Mouse (Mus musculus) lung, postnatal 4 days (tissue): ENCODE results near the gene Sepsecs.

Source experiments
- DNase-seq, 2 experiments: peaks; one replicate each; pipeline ENCODE4 v3.0.0; 2021

The Sepsecs gene

DNA sequence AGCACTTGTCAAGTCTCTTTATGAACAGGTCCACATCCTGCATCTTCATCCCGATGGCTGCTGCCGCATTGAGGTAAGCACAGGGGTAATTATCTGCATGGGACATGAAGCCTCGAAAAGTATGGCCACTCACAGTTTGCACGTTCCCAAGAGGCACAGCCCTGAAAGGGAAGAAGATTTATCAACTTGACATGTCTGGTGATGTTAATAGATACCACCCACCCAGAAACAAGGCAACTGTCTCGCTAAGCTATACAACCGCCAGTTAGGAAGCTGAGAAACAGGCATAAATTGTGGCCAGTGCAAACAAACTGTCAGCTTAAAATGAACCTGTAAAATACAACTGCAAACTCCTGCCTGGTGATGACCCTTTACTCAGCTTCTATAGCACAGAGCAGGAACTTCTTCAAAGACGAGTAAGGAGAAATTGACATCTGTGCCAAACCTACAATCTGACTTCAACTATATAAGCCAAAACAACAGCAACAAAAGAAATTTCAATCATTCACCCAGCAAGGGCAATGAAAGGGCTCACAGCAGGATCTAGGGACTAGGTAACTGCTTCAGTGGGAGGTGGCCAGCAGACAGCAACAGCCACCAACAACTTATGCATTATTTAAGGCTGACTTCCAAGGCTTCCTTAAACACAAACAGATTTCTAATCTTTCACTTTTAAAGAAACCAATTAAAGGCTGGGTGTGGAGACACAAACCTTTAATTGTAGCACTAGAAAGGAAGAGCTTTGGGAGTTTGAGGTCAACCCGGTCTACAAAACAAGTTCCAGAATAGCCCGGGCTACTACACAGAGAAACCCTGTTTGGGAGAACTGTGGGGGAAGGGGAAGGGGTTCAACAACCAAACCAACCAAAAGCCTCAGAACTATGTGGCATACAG, 25.3 kb downstream of the Sepsecs start:
- no peak for DNase-seq

DNA sequence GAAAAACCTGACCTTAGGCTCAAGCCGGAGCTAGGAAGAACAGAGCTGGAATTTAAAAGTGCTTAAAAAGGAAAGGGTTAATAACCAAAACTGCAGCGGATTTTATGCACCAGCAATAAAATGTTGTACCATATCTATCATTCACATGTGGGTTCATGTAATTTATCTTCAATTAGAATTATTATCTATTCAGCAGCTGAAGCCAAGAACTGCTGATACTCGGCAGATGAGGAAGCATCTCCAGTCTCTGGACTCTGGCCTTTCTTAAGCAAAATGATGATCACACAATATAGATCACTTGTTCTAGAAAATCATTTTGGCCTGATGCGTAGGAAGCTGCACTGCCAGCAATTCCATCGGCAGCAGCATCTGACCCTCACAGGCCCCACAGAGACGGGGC, 27.8 kb downstream of the Sepsecs start:
- DNase-seq: no peak

DNA sequence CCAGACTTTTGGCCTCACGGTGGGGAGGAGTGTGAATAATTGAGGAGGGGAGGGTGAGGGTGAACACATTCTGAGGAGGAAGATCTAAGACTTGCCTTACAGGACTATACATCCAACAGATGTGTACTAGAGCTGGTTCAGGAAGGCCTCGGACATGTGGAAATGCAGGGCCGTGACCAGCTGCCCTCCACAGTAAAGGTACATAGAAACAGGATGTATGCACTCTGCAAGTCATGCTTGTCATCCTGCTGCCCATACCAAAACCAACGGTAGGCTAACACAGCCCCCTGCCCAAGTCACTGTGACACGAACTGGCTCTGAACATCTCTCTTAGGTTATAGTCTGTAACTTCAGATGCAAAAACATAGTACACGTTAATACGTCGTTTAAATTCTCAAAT, 30.6 kb downstream of the Sepsecs start:
- DNase-seq: no peak

GRCm38 (mm10) chr5:52638006-52638405, 31.5 kb downstream of the Sepsecs start:
- DNase-seq: no peak

DNA sequence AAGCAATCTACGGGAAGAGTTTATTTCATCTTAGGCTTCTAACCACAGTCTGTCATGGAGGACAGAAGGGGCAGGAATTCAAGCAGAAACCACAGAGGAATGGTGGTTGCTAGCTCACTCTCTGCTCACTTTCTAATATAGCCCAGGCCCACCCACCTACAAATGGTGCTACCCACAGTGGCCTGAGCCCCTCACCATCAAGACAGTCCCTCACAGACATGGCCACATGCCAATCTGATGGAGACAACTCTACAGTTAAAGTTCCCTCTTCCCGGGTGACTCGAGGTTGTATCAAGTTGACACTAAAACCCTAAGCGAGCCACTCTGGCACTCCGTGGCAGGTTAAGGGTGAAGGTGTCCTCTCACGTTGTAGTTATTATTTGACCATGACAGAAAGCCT, 32.6 kb downstream of the Sepsecs start:
- DNase-seq: no peak

DNA sequence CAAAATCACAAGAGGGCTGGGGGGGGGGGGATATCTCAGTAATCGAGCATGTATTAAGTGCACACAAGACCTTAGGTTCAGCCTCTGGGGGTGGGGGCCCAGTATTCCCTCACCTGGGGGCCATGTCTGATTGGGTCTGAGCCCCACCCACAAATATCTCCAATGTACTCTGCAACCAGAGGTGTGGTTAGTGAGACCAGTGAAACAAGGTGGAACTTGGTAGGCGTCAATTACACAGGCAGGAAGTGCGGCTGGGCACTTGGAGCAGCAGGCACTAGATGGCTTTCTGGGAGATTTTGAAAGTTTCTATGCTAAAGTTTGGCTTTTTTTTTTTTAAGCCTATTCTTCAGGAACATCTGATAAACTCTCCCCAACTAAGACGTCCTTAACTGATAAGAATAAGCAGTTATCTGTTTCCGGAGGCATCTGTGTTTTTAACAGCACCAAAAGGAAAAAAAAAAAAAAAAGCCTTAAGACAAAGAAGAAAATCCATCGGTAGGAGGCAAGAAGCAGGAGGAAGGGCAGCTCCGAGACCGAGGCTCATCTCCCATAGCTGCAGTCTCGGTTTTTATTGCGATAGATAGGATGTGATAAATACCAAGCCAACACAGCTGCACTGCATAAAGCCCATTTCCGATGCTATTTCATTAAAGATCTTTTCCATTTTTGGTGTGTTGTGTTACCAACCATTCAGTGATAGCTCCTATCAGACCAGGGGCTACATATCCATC, 33.3 kb downstream of the Sepsecs start:
- DNase-seq: no peak

DNA sequence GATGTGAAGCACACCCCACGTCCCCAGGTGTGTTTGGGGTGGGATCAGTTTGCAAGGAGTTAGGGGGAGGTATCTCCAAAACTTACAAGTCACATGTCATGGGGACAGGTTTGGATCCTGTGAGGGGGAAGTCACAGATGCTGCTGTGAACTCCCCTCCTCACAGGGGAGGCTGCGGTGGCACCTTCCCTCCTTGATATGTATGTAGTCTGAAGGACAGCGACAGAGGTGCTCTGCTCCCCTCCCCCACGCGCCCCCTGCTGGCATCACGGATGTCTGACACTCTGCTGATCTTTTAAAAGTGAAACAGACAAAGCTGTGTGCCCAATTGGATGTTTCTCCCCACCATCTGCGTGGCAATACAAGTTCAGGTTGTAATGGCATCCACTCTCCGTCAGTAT, 35.5 kb downstream of the Sepsecs start:
- DNase-seq: peak; percentile 55 to 66

GRCm38 (mm10) chr5:52630541-52630940, 39.0 kb downstream of the Sepsecs start:
- no peak for DNase-seq

GRCm38 (mm10) chr5:52629214-52629613, 40.3 kb downstream of the Sepsecs start:
- DNase-seq: no peak

- peak in 1 of 2 experiments; percentile 35 for DNase-seq
Observed at GRCm38 (mm10) chr5:52628783-52629182, 40.7 kb downstream of the Sepsecs start.

DNA sequence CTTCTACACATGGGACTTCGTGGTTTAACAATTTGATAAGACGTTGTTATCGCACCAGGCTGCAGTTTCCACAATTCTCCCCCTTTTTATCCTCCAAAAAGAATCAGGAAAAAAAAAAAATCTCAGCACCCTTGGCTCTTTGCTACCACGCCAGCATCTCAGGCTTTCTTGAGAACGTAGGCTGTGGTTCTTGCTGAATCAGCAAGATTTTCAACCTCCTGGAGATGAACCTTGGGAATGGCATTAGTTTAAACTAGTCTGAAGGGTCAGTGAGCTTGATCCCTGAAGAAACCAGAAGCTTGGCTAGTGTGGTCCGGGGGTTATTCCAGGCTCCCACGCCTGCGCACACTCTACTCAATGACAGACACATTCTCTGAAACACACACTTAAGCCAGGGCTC, 41.8 kb downstream of the Sepsecs start:
- no peak for DNase-seq

GRCm38 (mm10) chr5:52626092-52626491, 43.4 kb downstream of the Sepsecs start:
- no peak for DNase-seq

DNA sequence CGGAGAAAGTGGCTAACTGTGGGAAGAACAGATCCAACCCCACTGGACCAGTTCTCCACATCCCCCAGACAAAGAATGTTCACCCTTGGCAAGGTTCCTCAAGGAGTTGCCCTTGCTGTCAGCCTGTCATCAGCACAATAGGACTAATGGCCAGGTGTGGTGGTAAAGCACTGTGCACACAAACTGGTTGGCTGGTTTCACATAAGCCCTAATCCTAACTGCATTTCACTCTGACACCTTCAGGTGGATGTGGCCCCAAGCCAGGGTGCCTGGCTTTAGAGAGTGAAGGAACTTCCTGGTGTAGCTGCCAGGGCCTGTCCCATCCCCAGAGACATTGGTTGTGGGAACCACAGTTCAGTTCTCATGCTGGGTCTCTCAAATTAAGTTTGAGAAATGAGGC, 44.6 kb downstream of the Sepsecs start:
- no peak for DNase-seq

- no peak for DNase-seq
Observed at GRCm38 (mm10) chr5:52623099-52623498, 46.4 kb downstream of the Sepsecs start.

GRCm38 (mm10) chr5:52618348-52619270, 50.9 kb downstream of the Sepsecs start:
- peak; percentile 14 to 55 for DNase-seq

- no peak for DNase-seq
Observed at GRCm38 (mm10) chr5:52617711-52618347, 51.7 kb downstream of the Sepsecs start.

DNA sequence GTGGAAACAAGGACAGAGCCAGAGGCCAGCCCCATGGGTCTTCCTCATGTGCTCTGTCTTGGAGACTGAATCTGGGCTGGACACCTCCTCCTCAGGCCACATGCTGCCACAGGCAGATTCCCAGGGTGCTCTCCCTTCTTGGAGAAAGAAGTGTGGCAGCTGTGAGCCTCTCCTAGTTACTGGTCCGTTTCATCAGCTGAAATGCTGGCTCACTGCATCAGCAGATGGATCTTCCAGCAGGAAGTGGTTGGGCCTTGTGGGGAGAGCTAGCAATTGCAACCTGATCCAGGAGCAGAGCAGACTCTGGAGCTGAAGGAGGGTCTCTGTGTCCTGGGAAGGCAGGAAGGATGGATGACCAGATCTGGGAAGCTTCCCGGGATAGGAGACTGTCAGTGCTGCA, 53.0 kb downstream of the Sepsecs start:
- peak; percentile 14 to 41 for DNase-seq

- no peak for DNase-seq
Observed at GRCm38 (mm10) chr5:52615421-52615820, 54.1 kb downstream of the Sepsecs start.

DNA sequence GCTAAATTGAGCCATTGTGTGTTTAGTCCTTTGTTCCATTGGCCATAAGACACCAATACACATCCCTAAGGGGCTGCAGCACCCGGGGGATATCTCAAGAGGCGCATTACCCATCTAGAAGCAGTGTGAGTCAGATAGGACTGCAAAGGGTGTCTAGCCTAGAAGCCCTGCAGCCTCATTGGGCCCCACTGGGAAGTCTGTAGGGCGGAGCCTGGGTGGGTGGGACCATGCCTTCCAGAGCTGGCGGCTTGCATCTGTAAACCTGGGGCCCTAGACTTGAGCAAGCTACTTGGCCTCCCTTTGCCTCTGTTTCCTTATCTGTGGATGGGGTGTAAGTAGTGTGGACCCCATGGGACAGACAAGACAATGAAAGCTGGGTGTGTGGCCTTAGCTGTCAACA, 54.8 kb downstream of the Sepsecs start:
- DNase-seq: no peak

- DNase-seq: no peak
Observed at GRCm38 (mm10) chr5:52612776-52613175, 56.7 kb downstream of the Sepsecs start.

DNA sequence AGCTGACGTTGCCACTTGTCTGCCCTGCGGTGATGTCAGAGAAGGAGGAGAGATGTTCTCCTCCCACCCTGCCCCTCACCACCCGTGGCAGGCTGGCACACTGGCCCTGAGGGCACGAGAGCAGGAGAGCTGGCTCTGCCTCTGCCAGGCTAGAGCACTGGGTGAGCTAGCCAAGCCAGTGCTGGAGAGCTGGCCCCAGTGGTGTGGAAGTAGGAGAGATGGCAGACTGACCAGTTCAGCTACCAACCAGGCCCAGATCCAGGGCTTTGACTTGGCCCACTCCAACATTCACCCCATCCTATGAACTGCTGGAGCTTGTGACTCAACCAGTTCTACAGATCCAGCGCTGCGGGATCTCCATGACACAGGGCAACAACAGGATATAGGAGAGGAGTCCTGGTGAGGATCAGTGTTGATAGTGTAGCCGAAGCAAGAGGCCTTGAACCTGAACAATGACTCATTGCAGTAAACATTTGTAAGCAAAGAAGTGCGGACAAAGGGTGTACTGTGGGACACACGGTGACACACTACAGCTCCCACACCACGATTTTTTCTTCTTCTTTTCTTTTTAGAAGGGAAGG, 58.1 kb downstream of the Sepsecs start:
- no peak for DNase-seq

- no peak for DNase-seq
Observed at GRCm38 (mm10) chr5:52610306-52610705, 59.2 kb downstream of the Sepsecs start.
